Mouse (Mus musculus) ES-E14 (cell line): ENCODE data around the gene C530008M17Rik.

Experiments used
- HCFC1 ChIP-seq: IDR thresholded peaks from 2 replicates; pipeline ENCODE4 v1.6.1; 2012; ENCODE audit warnings: low read length, inconsistent platforms, borderline replicate concordance; ENCODE audit not compliant: insufficient read depth
- MAFK ChIP-seq: IDR thresholded peaks from 2 replicates; pipeline ENCODE4 v1.6.1; 2014; ENCODE audit warnings: mild to moderate bottlenecking, low read depth, low read length, inconsistent platforms; ENCODE audit not compliant: insufficient read depth
- ZNF384 ChIP-seq: IDR thresholded peaks from 2 replicates; pipeline ENCODE4 v1.6.1; 2012; ENCODE audit warnings: low read depth, low read length, inconsistent platforms

- TF ChIP-seq MAFK (no peak), ZNF384 (no peak), HCFC1 (no peak)
Measured at GRCm38 (mm10) chr5:76664936-76665335, 8.6 kb downstream of the C530008M17Rik start.
